Mouse (Mus musculus): ENCODE results near the gene Ago4. TPM values are rescaled to one million over a fixed set of nuclear protein-coding genes. Genes with fewer than 3 reads are reported as not detected.
"Not testable (repeated sequence)": the region's sequence is repeated elsewhere in the genome, so short reads cannot be mapped to it uniquely, and the experiment has no call there.

The Ago4 gene
- polyA plus RNA-seq, 1 experiment from 2014 or later = 7.1 TPM

DNA sequence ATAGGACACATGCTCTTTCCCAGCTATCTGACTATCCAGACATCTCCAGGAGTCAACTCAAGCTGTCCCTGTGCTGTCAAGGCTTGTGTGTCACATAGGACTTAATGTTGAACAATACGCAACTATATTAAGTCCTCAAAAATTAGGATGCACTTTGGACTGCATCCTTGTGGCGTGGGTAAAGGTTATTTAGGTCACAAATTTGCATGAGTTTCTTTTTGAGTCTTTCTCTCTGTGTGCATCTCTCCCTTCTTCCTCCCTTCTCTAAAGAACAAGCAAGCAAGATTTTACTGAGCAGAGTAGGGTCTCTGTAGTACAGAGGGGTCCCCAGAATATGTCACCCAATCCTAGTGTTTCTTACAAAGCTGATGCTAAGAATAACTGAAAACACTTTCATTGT lies 12.9 kb upstream of the Ago4 start:
- H3K9ac ChIP-seq = no peak overlapping the region
- H3K27me3 ChIP-seq (replicated peaks) = no peaks in the 10 kb centered on the region
- no peak overlapping the region for H3K4me2 ChIP-seq (replicated peaks)
- no peak for ATAC-seq (ENCODE audit: low FRiP score, low read depth)
- H3K4me1 ChIP-seq = no peaks in the 10 kb centered on the region
- no peak overlapping the region for H3K27ac ChIP-seq
- no peaks in the 10 kb centered on the region for H3K9me3 ChIP-seq
- WGBS = 84% methylated on average over 2 of the region's 2 CpGs
- H3K4me3 ChIP-seq = no peak overlapping the region
- no peaks in the 10 kb centered on the region for H3K36me3 ChIP-seq

- Histone ChIP-seq H3K27me3 (replicated peaks) (no peaks in the 10 kb centered on the region), H3K4me2 (replicated peaks) (no peak overlapping the region), H3K36me3 (no peaks in the 10 kb centered on the region), H3K27ac (no peak overlapping the region), H3K4me3 (no peak overlapping the region), H3K9me3 (no peaks in the 10 kb centered on the region), H3K4me1 (no peaks in the 10 kb centered on the region), H3K9ac (no peak overlapping the region)
- WGBS = 81% methylated on average over 5 of the region's 7 CpGs
- ATAC-seq (ENCODE audit: low FRiP score, low read depth) = no peak
Measured at GRCm38 (mm10) chr4:126545703-126546102, 12.4 kb upstream of the Ago4 start.

DNA sequence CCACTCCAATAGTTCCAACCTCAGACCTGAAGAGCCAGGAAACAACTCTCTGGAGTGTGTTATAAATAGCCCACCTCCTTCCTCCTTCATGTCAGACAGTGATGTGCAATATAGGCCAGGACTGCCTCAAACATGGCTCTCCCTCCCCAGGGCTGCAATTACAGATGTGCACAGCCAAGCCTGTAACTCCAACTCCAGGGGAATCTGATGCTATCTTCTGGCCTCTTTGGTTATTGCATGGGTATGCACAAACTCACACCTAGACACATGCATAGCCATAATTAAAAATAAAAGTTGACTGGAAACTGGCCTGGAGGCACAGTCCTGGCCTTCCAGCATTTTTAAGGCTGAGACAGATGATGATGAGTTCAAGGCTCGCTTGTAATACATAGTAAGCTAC lies 11.7 kb upstream of the Ago4 start:
- H3K9ac ChIP-seq = no peak overlapping the region
- WGBS = 81% methylated on average over 1 of the region's 1 CpGs
- no peak overlapping the region for H3K4me2 ChIP-seq (replicated peaks)

DNA sequence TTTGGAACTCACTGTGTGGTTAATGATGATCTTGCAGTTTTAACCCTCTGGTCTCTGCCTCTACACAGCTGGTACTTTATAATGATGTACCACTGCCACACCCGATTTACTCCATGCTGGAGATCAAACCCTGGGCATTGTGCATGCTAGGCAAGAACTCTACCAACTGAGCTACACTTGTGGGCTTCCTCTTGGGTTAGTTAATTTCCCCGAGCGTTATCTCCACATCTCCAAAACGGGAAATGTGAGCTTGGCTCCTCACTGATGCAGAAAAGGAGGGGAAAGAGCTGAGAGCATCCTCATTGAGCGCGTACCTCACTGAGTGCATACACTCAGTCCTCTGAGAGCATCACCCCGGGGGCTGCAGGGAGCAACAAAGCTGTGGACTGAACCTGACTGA lies 9.6 kb upstream of the Ago4 start:
- WGBS = 78% methylated on average over 7 of the region's 7 CpGs
- no peaks in the 10 kb centered on the region for H3K27me3 ChIP-seq (replicated peaks)
- no peak for ATAC-seq (ENCODE audit: low FRiP score, low read depth)
- H3K4me1 ChIP-seq = no peaks in the 10 kb centered on the region
- no peaks in the 10 kb centered on the region for H3K9me3 ChIP-seq
- H3K36me3 ChIP-seq = no peaks in the 10 kb centered on the region
- H3K27ac ChIP-seq = no peak overlapping the region
- H3K9ac ChIP-seq = no peak overlapping the region
- no peak overlapping the region for H3K4me3 ChIP-seq
- H3K4me2 ChIP-seq (replicated peaks) = no peak overlapping the region

More for the DNA sequence above, 11.7 kb upstream of the Ago4 start:
- ATAC-seq (ENCODE audit: low FRiP score, low read depth) = no peak
- Histone ChIP-seq H3K4me1 (no peaks in the 10 kb centered on the region), H3K4me3 (no peak overlapping the region), H3K36me3 (no peaks in the 10 kb centered on the region), H3K27ac (no peak overlapping the region), H3K9me3 (no peaks in the 10 kb centered on the region), H3K27me3 (replicated peaks) (no peaks in the 10 kb centered on the region)

- ATAC-seq (ENCODE audit: low FRiP score, low read depth) = no peak
- Histone ChIP-seq H3K4me1 (no peaks in the 10 kb centered on the region), H3K27me3 (replicated peaks) (no peaks in the 10 kb centered on the region), H3K36me3 (no peaks in the 10 kb centered on the region), H3K4me3 (no peak overlapping the region), H3K9ac (no peak overlapping the region), H3K27ac (no peak overlapping the region), H3K4me2 (replicated peaks) (no peak overlapping the region), H3K9me3 (no peaks in the 10 kb centered on the region)
- 86% methylated on average over 3 of the region's 3 CpGs for WGBS
Measured at GRCm38 (mm10) chr4:126540487-126541071, 7.3 kb upstream of the Ago4 start.

- Histone ChIP-seq H3K27me3 (replicated peaks) (no peaks in the 10 kb centered on the region), H3K9me3 (no peaks in the 10 kb centered on the region), H3K36me3 (no peaks in the 10 kb centered on the region), H3K4me1 (peaks cover 5% of the 10 kb centered on the region), H3K9ac (no peak overlapping the region), H3K4me3 (no peak overlapping the region), H3K4me2 (replicated peaks) (no peak overlapping the region), H3K27ac (no peak overlapping the region)
- no peak for ATAC-seq (ENCODE audit: low FRiP score, low read depth)
- WGBS = 61% methylated on average over 5 of the region's 5 CpGs
Measured at GRCm38 (mm10) chr4:126536865-126537264, 3.6 kb upstream of the Ago4 start.

DNA sequence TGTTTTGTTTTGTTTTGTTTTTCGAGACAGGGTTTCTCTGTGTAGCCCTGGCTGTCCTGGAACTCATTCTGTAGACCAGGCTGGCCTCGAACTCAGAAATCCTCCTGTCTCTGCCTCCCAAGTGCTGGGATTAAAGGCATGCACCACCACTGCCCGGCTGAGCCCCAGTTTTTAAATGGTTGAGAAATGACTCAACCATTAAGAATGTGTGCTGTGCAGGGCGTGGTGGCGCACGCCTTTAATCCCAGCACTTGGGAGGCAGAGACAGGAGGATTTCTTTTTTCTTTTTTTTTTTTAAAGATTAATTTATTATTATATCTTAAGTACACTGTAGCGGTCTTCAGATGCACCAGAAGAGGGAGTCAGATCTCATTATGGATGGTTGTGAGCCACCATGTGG lies 2.4 kb upstream of the Ago4 start:
- 96% methylated on average over 7 of the region's 7 CpGs for WGBS
- ATAC-seq (ENCODE audit: low FRiP score, low read depth) = not testable (repeated sequence)

GRCm38 (mm10) chr4:126533729-126534070 lies 428 bp upstream of the Ago4 start:
- Histone ChIP-seq H3K9ac (peak overlapping the region; percentile 92), H3K27me3 (replicated peaks) (no peaks in the 10 kb centered on the region), H3K36me3 (no peaks in the 10 kb centered on the region; the same call in 1 of the 2 replicates), H3K4me2 (replicated peaks) (peak overlapping the region; percentile 87), H3K27ac (0 out of 2 replicates have a peak overlapping the region, but pooled peaks have one; percentile 63), H3K4me3 (peak overlapping the region; percentile 91), H3K4me1 (peaks cover 5% of the 10 kb centered on the region), H3K9me3 (no peaks in the 10 kb centered on the region)
- peak; percentile 66 for ATAC-seq (ENCODE audit: low FRiP score, low read depth)
- 12% methylated on average over 7 of the region's 7 CpGs for WGBS

More for the DNA sequence above, 2.4 kb upstream of the Ago4 start:
- H3K9me3 ChIP-seq; H3K4me1 ChIP-seq; H3K4me2 ChIP-seq (replicated peaks); H3K9ac ChIP-seq; H3K27ac ChIP-seq; H3K4me3 ChIP-seq; H3K27me3 ChIP-seq (replicated peaks); H3K36me3 ChIP-seq: not testable (repeated sequence)

- 34% methylated on average over 5 of the region's 5 CpGs for WGBS
- no peak for ATAC-seq (ENCODE audit: low FRiP score, low read depth)
- no peaks in the 10 kb centered on the region for H3K27me3 ChIP-seq (replicated peaks)
Measured at GRCm38 (mm10) chr4:126532292-126532691, 980 bp downstream of the Ago4 start.

DNA sequence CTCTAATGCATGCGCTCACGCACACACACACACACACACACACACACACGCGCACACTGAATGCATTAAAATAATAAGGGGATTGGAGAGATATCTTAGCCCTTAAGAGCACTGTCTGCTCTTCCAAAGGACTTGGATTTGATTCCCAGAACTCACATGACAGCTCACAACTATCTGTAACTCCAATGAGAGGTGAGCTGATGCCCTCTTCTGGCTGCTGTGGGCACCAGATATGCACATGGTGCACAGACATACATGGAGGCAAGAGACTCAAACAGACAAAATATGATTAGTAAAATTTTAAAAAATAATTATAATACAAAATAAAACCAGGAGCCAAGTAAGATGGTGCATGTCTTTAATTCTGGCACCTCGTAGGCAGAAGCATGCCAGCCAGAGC lies 6.4 kb downstream of the Ago4 start:
- H3K27ac ChIP-seq = no peak overlapping the region
- H3K4me3 ChIP-seq = no peak overlapping the region
- ATAC-seq (ENCODE audit: low FRiP score, low read depth) = no peak
- WGBS = 93% methylated on average over 5 of the region's 5 CpGs
- no peak overlapping the region for H3K9ac ChIP-seq
- H3K36me3 ChIP-seq = peaks cover 3% of the 10 kb centered on the region; the same call in 1 of the 2 replicates
- H3K4me1 ChIP-seq = no peaks in the 10 kb centered on the region
- no peaks in the 10 kb centered on the region for H3K9me3 ChIP-seq
- no peak overlapping the region for H3K4me2 ChIP-seq (replicated peaks)
- no peaks in the 10 kb centered on the region for H3K27me3 ChIP-seq (replicated peaks)

More at GRCm38 (mm10) chr4:126532292-126532691, 980 bp downstream of the Ago4 start:
- Histone ChIP-seq H3K4me3 (peak overlapping the region; percentile 91), H3K4me1 (peaks cover 5% of the 10 kb centered on the region), H3K27ac (no peak overlapping the region), H3K9me3 (no peaks in the 10 kb centered on the region), H3K9ac (peak overlapping the region; percentile 92), H3K4me2 (replicated peaks) (peak overlapping the region; percentile 87), H3K36me3 (no peaks in the 10 kb centered on the region; the same call in 1 of the 2 replicates)

GRCm38 (mm10) chr4:126526164-126526563 lies 7.1 kb downstream of the Ago4 start:
- ATAC-seq (ENCODE audit: low FRiP score, low read depth) = no peak
- Histone ChIP-seq H3K9me3 (no peaks in the 10 kb centered on the region), H3K4me1 (no peaks in the 10 kb centered on the region), H3K9ac (no peak overlapping the region), H3K27ac (no peak overlapping the region), H3K4me2 (replicated peaks) (no peak overlapping the region), H3K27me3 (replicated peaks) (no peaks in the 10 kb centered on the region), H3K4me3 (no peak overlapping the region), H3K36me3 (peaks cover 3% of the 10 kb centered on the region; the same call in 1 of the 2 replicates)
- WGBS = 90% methylated on average over 3 of the region's 3 CpGs

DNA sequence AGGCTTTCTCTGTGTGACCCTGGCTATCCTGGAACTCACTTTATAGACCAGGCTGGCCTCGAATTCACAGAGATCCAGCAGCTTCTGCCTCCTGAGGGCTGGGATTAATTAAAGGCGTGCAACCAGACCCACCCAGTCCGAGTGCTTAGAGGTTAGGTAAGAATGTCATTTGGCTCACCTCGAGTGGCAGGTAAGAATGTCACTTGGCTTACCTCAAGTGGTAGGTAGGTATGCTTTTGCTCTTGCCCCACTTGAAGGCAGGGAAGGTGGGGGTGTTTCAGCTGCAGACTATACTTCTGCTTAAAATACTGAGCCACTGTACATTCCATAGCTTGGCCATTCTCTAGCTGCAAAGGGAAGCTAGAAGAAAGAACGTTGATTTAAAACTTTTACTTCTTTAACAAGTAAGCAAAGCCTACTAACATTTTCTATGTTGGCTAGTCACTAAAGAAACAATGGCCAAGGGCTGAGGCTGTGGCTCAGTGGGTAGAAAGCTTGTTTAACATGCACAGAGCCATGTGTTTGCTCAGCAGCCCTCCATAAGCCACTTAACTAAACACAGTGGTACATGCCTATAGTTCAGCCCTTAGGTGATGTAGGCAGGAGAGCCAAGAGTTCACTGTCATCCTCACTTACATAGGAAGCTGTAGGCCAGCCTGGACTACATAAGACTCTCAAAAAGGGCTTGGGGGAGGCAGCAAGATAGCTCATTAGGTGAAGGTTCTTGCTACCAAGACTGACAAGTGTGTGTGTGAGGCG lies 20.8 kb downstream of the Ago4 start:
- Histone ChIP-seq H3K4me1 (no peaks in the 10 kb centered on the region), H3K4me2 (replicated peaks) (no peak overlapping the region), H3K4me3 (no peak overlapping the region), H3K9me3 (no peaks in the 10 kb centered on the region), H3K36me3 (peaks cover 57% of the 10 kb centered on the region), H3K27ac (no peak overlapping the region), H3K9ac (no peak overlapping the region), H3K27me3 (replicated peaks) (no peaks in the 10 kb centered on the region)
- ATAC-seq (ENCODE audit: low FRiP score, low read depth) = no peak
- WGBS = 89% methylated on average over 6 of the region's 6 CpGs

- Histone ChIP-seq H3K4me3 (no peak overlapping the region), H3K9ac (no peak overlapping the region), H3K27me3 (replicated peaks) (no peaks in the 10 kb centered on the region), H3K36me3 (peaks cover 65% of the 10 kb centered on the region), H3K9me3 (no peaks in the 10 kb centered on the region), H3K27ac (no peak overlapping the region), H3K4me2 (replicated peaks) (no peak overlapping the region), H3K4me1 (no peaks in the 10 kb centered on the region)
- 86% methylated on average over 5 of the region's 5 CpGs for WGBS
- ATAC-seq (ENCODE audit: low FRiP score, low read depth) = no peak
Measured at GRCm38 (mm10) chr4:126511013-126511412, 22.3 kb downstream of the Ago4 start.
